ENCODE assay signal across 24 mouse cellular contexts in the genomic region with DNA sequence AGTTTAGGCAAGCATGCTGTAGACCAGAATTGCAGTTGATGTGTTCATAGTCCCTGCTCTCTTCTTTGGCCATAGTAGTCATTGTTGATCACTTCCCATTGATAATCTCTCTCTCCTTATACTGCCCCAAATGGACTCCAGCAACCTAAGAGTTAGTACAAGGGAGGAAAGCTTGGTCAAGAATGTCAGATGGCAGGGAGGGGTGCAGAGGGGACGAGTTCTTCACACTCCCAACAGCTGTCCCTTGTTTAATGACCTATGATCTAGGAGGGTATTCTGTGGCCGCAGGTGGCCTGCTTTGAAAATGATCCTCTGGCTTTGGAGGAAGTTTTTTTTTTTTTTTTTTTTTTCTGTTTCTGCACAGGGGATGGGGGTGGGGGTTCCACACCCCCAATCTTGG. TPM values are rescaled to one million over a fixed set of nuclear protein-coding genes. Genes with fewer than 3 reads are reported as not detected.
DNase-seq lines count a peak whose midpoint lies in the region; ATAC-seq and TF ChIP-seq lines count a peak whose summit lies in the region.
"Had no signal": no experiment of that assay in that cellular context is flagged by ENCODE, and none has a peak within 500 bp of the region (broad histone marks: within the 10 kb centered on the region; RNA-seq: fewer than 3 reads in every experiment).

No protein-coding gene starts in this region.

- H3K4me1 ChIP-seq in kidney, embryonic 15.5 days: peaks cover 76% of the 10 kb centered on the region
- H3K4me1 ChIP-seq in kidney, adult 2 months (ENCODE audit: control insufficient read depth, insufficient read depth, low read length): peaks cover 40% of the 10 kb centered on the region
- peaks cover 14% of the 10 kb centered on the region; the same call in 1 of the 2 replicates for H3K4me1 ChIP-seq in kidney, postnatal 0 days (replicated peaks; ENCODE audit: insufficient read depth, low read length)
- H3K4me1 ChIP-seq in midbrain, embryonic 11.5 days (ENCODE audit: control insufficient read depth, insufficient read depth, low read length): no peaks in the 10 kb centered on the region; the same call in 1 of the 2 replicates
- peaks cover 35% of the 10 kb centered on the region for H3K4me1 ChIP-seq in midbrain, embryonic 16.5 days (ENCODE audit: control insufficient read depth, insufficient read depth, low read length)

- no peaks in the 10 kb centered on the region for H3K9me3 ChIP-seq in kidney, embryonic 15.5 days (replicated peaks)
- no peaks in the 10 kb centered on the region for H3K9me3 ChIP-seq in kidney, postnatal 0 days (replicated peaks; ENCODE audit: low read length)
- H3K9me3 ChIP-seq in midbrain, embryonic 11.5 days (ENCODE audit: control insufficient read depth, low read length): no peaks in the 10 kb centered on the region
- no peaks in the 10 kb centered on the region for H3K9me3 ChIP-seq in midbrain, embryonic 16.5 days (replicated peaks; ENCODE audit: control insufficient read depth, low read length, poor library complexity, severe bottlenecking)
- H3K9me3 ChIP-seq: embryonic facial prominence, embryonic 10.5 days; embryonic facial prominence, embryonic 12.5 days; forebrain, embryonic 13.5 days; forebrain, embryonic 15.5 days had no signal

- intact Hi-C loops in gastrocnemius, adult 2 months (cut with DNase I): no loop called here

- no peak overlapping the region for H3K4me2 ChIP-seq in kidney, embryonic 15.5 days
- no peak overlapping the region for H3K4me2 ChIP-seq in kidney, postnatal 0 days (ENCODE audit: low read length)
- no peak overlapping the region for H3K4me2 ChIP-seq in midbrain, embryonic 11.5 days
- no peak overlapping the region for H3K4me2 ChIP-seq in midbrain, embryonic 16.5 days (ENCODE audit: low read length)
- H3K4me2 ChIP-seq: embryonic facial prominence, embryonic 12.5 days; forebrain, embryonic 13.5 days; forebrain, embryonic 15.5 days had no signal

- 18% methylated on average over 2 of the region's 2 CpGs for WGBS in kidney, embryonic 15.5 days
- 35% methylated on average over 2 of the region's 2 CpGs for WGBS in kidney, adult 2 months
- whole genome bisulfite sequencing in kidney, postnatal 0 days: 32% methylated on average over 2 of the region's 2 CpGs
- WGBS in midbrain, embryonic 11.5 days: 53% methylated on average over 2 of the region's 2 CpGs
- 71% methylated on average over 2 of the region's 2 CpGs for WGBS in midbrain, embryonic 16.5 days

- no peaks in the 10 kb centered on the region for H3K36me3 ChIP-seq in kidney, embryonic 15.5 days
- no peaks in the 10 kb centered on the region for H3K36me3 ChIP-seq in kidney, adult 2 months (ENCODE audit: control insufficient read depth, insufficient read depth, low read length)
- H3K36me3 ChIP-seq in kidney, postnatal 0 days (ENCODE audit: insufficient read depth, low read length): no peaks in the 10 kb centered on the region
- H3K36me3 ChIP-seq in midbrain, embryonic 11.5 days (ENCODE audit: control insufficient read depth, insufficient read depth, low read length): no peaks in the 10 kb centered on the region
- H3K36me3 ChIP-seq in midbrain, embryonic 16.5 days (ENCODE audit: control insufficient read depth, insufficient read depth, low read length): no peaks in the 10 kb centered on the region
- H3K36me3 ChIP-seq: embryonic facial prominence, embryonic 10.5 days; embryonic facial prominence, embryonic 12.5 days; forebrain, embryonic 15.5 days had no signal

- no peaks in the 10 kb centered on the region for H3K27me3 ChIP-seq in kidney, embryonic 15.5 days
- no peaks in the 10 kb centered on the region for H3K27me3 ChIP-seq in kidney, adult 2 months (replicated peaks; ENCODE audit: control insufficient read depth, insufficient read depth, low read length)
- H3K27me3 ChIP-seq in kidney, postnatal 0 days (ENCODE audit: insufficient read depth, low read length): no peaks in the 10 kb centered on the region
- H3K27me3 ChIP-seq in midbrain, embryonic 11.5 days (ENCODE audit: control insufficient read depth, insufficient read depth, low read length): no peaks in the 10 kb centered on the region
- no peaks in the 10 kb centered on the region for H3K27me3 ChIP-seq in midbrain, embryonic 16.5 days (ENCODE audit: control insufficient read depth, insufficient read depth, low read depth, low read length)
- H3K27me3 ChIP-seq: embryonic facial prominence, embryonic 12.5 days; forebrain, embryonic 13.5 days; forebrain, embryonic 15.5 days had no signal

- no peak for DNase-seq in gastrocnemius, adult 2 months
- DNase-seq in gastrocnemius, postnatal 25 days: no peak
- no peak for DNase-seq in kidney, adult 2 months
- peak; percentile 76 for DNase-seq in kidney, postnatal 0 days (ENCODE audit: low spot score)
- DNase-seq in kidney, postnatal 36 days: no peak
- peak; percentile 66 for DNase-seq in midbrain, embryonic 11.5 days (ENCODE audit: low spot score, missing footprints)
- DNase-seq: adrenal gland, adult 2 months; adrenal gland, postnatal 10 days; adrenal gland, postnatal 25 days; B cell, adult 2 months; cerebellum, adult 11 months; cerebellum, adult 18-20 months; cerebellum, adult 8-10 months; cerebellum, adult 9-11 months; cerebellum, postnatal 14 days; cerebellum, postnatal 36 days; embryo, embryonic 11 days had no signal

- H3K9ac ChIP-seq in kidney, embryonic 15.5 days: no peak overlapping the region
- H3K9ac ChIP-seq in kidney, postnatal 0 days (ENCODE audit: low read depth, low read length): no peak overlapping the region
- H3K9ac ChIP-seq in midbrain, embryonic 11.5 days (ENCODE audit: low read length): no peak overlapping the region
- no peak overlapping the region for H3K9ac ChIP-seq in midbrain, embryonic 16.5 days (ENCODE audit: low read depth, low read length)
- H3K9ac ChIP-seq: embryonic facial prominence, embryonic 12.5 days; forebrain, embryonic 13.5 days; forebrain, embryonic 15.5 days had no signal

- no peak overlapping the region for H3K4me3 ChIP-seq in gastrocnemius, adult 2 months
- no peak overlapping the region for H3K4me3 ChIP-seq in kidney, embryonic 15.5 days (replicated peaks)
- no peak overlapping the region for H3K4me3 ChIP-seq in kidney, adult 2 months (ENCODE audit: insufficient read depth, low read depth, low read length)
- H3K4me3 ChIP-seq in kidney, postnatal 0 days (replicated peaks; ENCODE audit: low read depth, low read length): no peak overlapping the region
- no peak overlapping the region for H3K4me3 ChIP-seq in midbrain, embryonic 11.5 days (ENCODE audit: low read depth, low read length)
- no peak overlapping the region for H3K4me3 ChIP-seq in midbrain, embryonic 16.5 days (ENCODE audit: low read depth, low read length)
- H3K4me3 ChIP-seq: embryonic facial prominence, embryonic 10.5 days; embryonic facial prominence, embryonic 12.5 days; forebrain, embryonic 13.5 days; forebrain, embryonic 15.5 days had no signal

- no peak for TF ChIP-seq POLR2A in kidney, adult 2 months (IDR thresholded peaks at IDR 0.05; ENCODE audit: low read depth, low read length)

- ATAC-seq in kidney, embryonic 15.5 days (replicated peaks; ENCODE audit: low FRiP score): 0 out of 2 replicates have a peak, but pooled peaks have one; percentile 28
- ATAC-seq in kidney, postnatal 0 days (replicated peaks; ENCODE audit: low FRiP score, low read depth): no peak
- ATAC-seq in midbrain, embryonic 11.5 days (ENCODE audit: low FRiP score): no peak
- ATAC-seq in midbrain, embryonic 16.5 days: no peak
- ATAC-seq: CD4-positive, CD25-positive, alpha-beta regulatory T cell, adult 4 months; forebrain, embryonic 13.5 days; forebrain, embryonic 15.5 days had no signal

- H3K27ac ChIP-seq in gastrocnemius, adult 2 months: peak overlapping the region; percentile 8; the same call in 1 of the 2 replicates
- H3K27ac ChIP-seq in kidney, embryonic 15.5 days: no peak overlapping the region
- no peak overlapping the region for H3K27ac ChIP-seq in kidney, adult 2 months (ENCODE audit: insufficient read depth, low read depth, low read length)
- H3K27ac ChIP-seq in kidney, postnatal 0 days: no peak overlapping the region
- no peak overlapping the region for H3K27ac ChIP-seq in midbrain, embryonic 11.5 days (ENCODE audit: low read depth, low read length)
- no peak overlapping the region for H3K27ac ChIP-seq in midbrain, embryonic 16.5 days (ENCODE audit: low read length)
- H3K27ac ChIP-seq: embryonic facial prominence, embryonic 10.5 days; embryonic facial prominence, embryonic 12.5 days; forebrain, embryonic 13.5 days; forebrain, embryonic 15.5 days had no signal

- no peak for TF ChIP-seq CTCF in gastrocnemius, adult 2 months (IDR thresholded peaks at IDR 0.05)
- no peak for TF ChIP-seq CTCF in kidney, adult 2 months (conservative IDR thresholded peaks at IDR 0.05; ENCODE audit: insufficient read depth, insufficient read length, low read depth, low read length)
- no peak for TF ChIP-seq CTCF in kidney, postnatal 0 days (IDR thresholded peaks at IDR 0.05; ENCODE audit: low read depth)

RNA-seq across cellular contexts. Expression of gene Ppp1r16b, which starts 21.2 kb away (rescaled TPM):
- total RNA-seq in gastrocnemius, adult 2 months (2021): 1 to 10 TPM; 3.1 to 4.1 TPM
- 1 to 10 TPM; 4.8 to 5.2 TPM for total RNA-seq in gastrocnemius, postnatal 25 days (2021)
- 14.9 and 15.3 TPM in 2 replicates for polyA plus RNA-seq in kidney, embryonic 15.5 days (2015; fragmentation: Nextera tagmentation; extraction: Ambion mirVana)
- 20.1 and 22.2 TPM in 2 replicates for polyA plus RNA-seq in kidney, adult 2 months (2012; rRNA removed)
- 10.1 TPM in 2 replicates for polyA plus RNA-seq in kidney, postnatal 0 days (2015; fragmentation: Nextera tagmentation; extraction: Ambion mirVana)
- polyA plus RNA-seq in midbrain, embryonic 11.5 days (2014; fragmentation: Nextera tagmentation; extraction: Ambion mirVana): 3.2 and 3.3 TPM in 2 replicates
- 22.0 and 27.7 TPM in 2 replicates for polyA plus RNA-seq in midbrain, embryonic 16.5 days (2015; fragmentation: Nextera tagmentation; extraction: Ambion mirVana)

Comparison
In these comparisons a context has a peak if more than half of its experiments do, and no peak if none do; other contexts are left out.
1. DNase-seq: peak in kidney, postnatal 0 days (single experiment) and midbrain, embryonic 11.5 days (single experiment); none in gastrocnemius, adult 2 months (single experiment), gastrocnemius, postnatal 25 days (single experiment), kidney, adult 2 months (single experiment) and kidney, postnatal 36 days (0 of 2).